Comparison of ENCODE assay signal across 11 mouse cellular contexts in the genomic region with DNA sequence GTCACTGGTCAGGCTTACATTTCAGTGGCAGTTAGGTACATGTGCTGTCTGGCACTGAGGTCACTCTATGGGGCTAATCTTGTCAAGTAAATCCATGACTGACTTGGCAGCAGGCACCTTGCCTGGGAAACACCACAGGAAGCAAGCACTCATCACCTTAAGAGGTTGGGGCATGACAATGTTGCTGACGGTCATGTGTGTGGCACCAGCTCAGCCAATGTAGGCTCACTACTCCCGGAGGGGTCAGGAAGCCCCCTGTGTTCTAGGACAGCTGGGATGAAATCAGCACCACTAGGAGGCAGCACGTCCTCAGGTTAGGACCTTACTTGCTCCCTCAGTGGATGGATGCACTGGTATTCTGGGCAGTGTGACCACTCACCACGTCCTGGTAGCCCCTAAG. TPM values are rescaled to one million over a fixed set of nuclear protein-coding genes. Genes with fewer than 3 reads are reported as not detected.
A peak's percentile ranks its signal among the peaks of the same experiment; 100 is the strongest.
DNase-seq lines count a peak whose midpoint lies in the region; ATAC-seq and TF ChIP-seq lines count a peak whose summit lies in the region.
"Had no signal": no experiment of that assay in that cellular context is flagged by ENCODE, and none has a peak within 500 bp of the region (broad histone marks: within the 10 kb centered on the region; RNA-seq: fewer than 3 reads in every experiment).

No protein-coding gene starts in this region.

- peak; percentile 65 for TF ChIP-seq CTCF in hindbrain, postnatal 0 days (IDR thresholded peaks at IDR 0.05; ENCODE audit: low read depth)

- H3K4me1 ChIP-seq in hindbrain, postnatal 0 days (ENCODE audit: insufficient read depth, low read length) = peaks cover 22% of the 10 kb centered on the region
- peaks cover 21% of the 10 kb centered on the region for H3K4me1 ChIP-seq in hindbrain, embryonic 16.5 days (ENCODE audit: control insufficient read depth, insufficient read depth, low read depth, low read length)

- H3K4me2 ChIP-seq in hindbrain, postnatal 0 days (ENCODE audit: low read depth, low read length) = no peak overlapping the region
- H3K4me2 ChIP-seq in hindbrain, embryonic 16.5 days (ENCODE audit: low read length) = no peak overlapping the region
- H3K4me2 ChIP-seq: midbrain, embryonic 13.5 days had no signal

- H3K9me3 ChIP-seq in hindbrain, postnatal 0 days (ENCODE audit: low read length) = no peaks in the 10 kb centered on the region
- H3K9me3 ChIP-seq in hindbrain, embryonic 16.5 days (ENCODE audit: control insufficient read depth, low read length) = no peaks in the 10 kb centered on the region
- H3K9me3 ChIP-seq: midbrain, embryonic 13.5 days had no signal

- 34% methylated on average over 4 of the region's 4 CpGs for WGBS in hindbrain, postnatal 0 days
- 26% methylated on average over 4 of the region's 4 CpGs for WGBS in hindbrain, embryonic 16.5 days

- no peaks in the 10 kb centered on the region for H3K27me3 ChIP-seq in hindbrain, postnatal 0 days (ENCODE audit: insufficient read depth, low read length)
- no peaks in the 10 kb centered on the region for H3K27me3 ChIP-seq in hindbrain, embryonic 16.5 days (replicated peaks; ENCODE audit: control insufficient read depth, insufficient read depth, low read length)
- H3K27me3 ChIP-seq: midbrain, embryonic 13.5 days had no signal

- H3K4me3 ChIP-seq in hindbrain, postnatal 0 days (ENCODE audit: low read length) = no peak overlapping the region
- no peak overlapping the region for H3K4me3 ChIP-seq in hindbrain, embryonic 16.5 days (ENCODE audit: low read length)
- H3K4me3 ChIP-seq: erythroblast, embryonic 14.5 days; midbrain, embryonic 13.5 days had no signal

- H3K9ac ChIP-seq in hindbrain, postnatal 0 days (replicated peaks; ENCODE audit: low read length) = no peak overlapping the region
- no peak overlapping the region for H3K9ac ChIP-seq in hindbrain, embryonic 16.5 days (ENCODE audit: low read depth, low read length)
- H3K9ac ChIP-seq: midbrain, embryonic 13.5 days had no signal

- no peak for ATAC-seq in hindbrain, postnatal 0 days
- no peak for ATAC-seq in hindbrain, embryonic 16.5 days
- ATAC-seq: midbrain, embryonic 13.5 days had no signal

- H3K27ac ChIP-seq in hindbrain, postnatal 0 days = no peak overlapping the region
- H3K27ac ChIP-seq in hindbrain, embryonic 16.5 days (ENCODE audit: low read depth, low read length) = no peak overlapping the region
- H3K27ac ChIP-seq: midbrain, embryonic 13.5 days had no signal

- peaks cover 25% of the 10 kb centered on the region for H3K36me3 ChIP-seq in hindbrain, postnatal 0 days (ENCODE audit: insufficient read depth, low read length)
- peaks cover 11% of the 10 kb centered on the region for H3K36me3 ChIP-seq in hindbrain, embryonic 16.5 days (ENCODE audit: control insufficient read depth, insufficient read depth, low read length)

- DNase-seq in hindbrain, postnatal 0 days (ENCODE audit: low spot score) = peak; percentile 37
- DNase-seq in A20 (ENCODE audit: low read depth, low spot score) = peak; percentile 39
- DNase-seq in ZHBTc4 (ENCODE audit: low read depth, low spot score) = peak; percentile 22
- peak; percentile 57 for DNase-seq in kidney, postnatal 10 days
- DNase-seq in right cerebral cortex, adult 2 months (ENCODE audit: low spot score in 2 of 2) = no peak
- no peak for DNase-seq in layer of hippocampus, postnatal 14 days (ENCODE audit: low spot score in 2 of 2)
- DNase-seq in B cell, adult 2 months = no peak
- DNase-seq: adrenal gland, adult 8-10 months had no signal

RNA-seq across cellular contexts. Expression of a gene that starts 7.6 kb away (rescaled TPM):
- 144 and 192 TPM in 2 replicates for total RNA-seq in hindbrain, postnatal 0 days (2014; rRNA removed)
- 250 and 257 TPM in 2 replicates for polyA plus RNA-seq in hindbrain, postnatal 0 days (2015; fragmentation: Nextera tagmentation; extraction: Ambion mirVana)
- 243 and 245 TPM in 2 replicates for polyA plus RNA-seq in hindbrain, embryonic 16.5 days (2015; fragmentation: Nextera tagmentation; extraction: Ambion mirVana)
- total RNA-seq in layer of hippocampus, postnatal 14 days (2021) = 10 to 100 TPM; 86.1 to 89.0 TPM

RNA-seq across cellular contexts. Expression of a gene that starts 9.0 kb away (rescaled TPM):
- not detected in 2 replicates for total RNA-seq in hindbrain, postnatal 0 days (2014; rRNA removed)
- polyA plus RNA-seq in hindbrain, postnatal 0 days (2015; fragmentation: Nextera tagmentation; extraction: Ambion mirVana) = not detected in 2 replicates
- 0.64 TPM in 1 of 2 replicates, not detected in the other for polyA plus RNA-seq in hindbrain, embryonic 16.5 days (2015; fragmentation: Nextera tagmentation; extraction: Ambion mirVana)
- total RNA-seq in layer of hippocampus, postnatal 14 days (2021) = not detected
- polyA plus RNA-seq: erythroblast, embryonic 14.5 days; midbrain, embryonic 13.5 days had no signal

RNA-seq across cellular contexts. Expression of a gene that starts 11.4 kb away (rescaled TPM):
- 0.99 and 3.1 TPM in 2 replicates for total RNA-seq in hindbrain, postnatal 0 days (2014; rRNA removed)
- 1.0 TPM in 2 replicates for polyA plus RNA-seq in hindbrain, postnatal 0 days (2015; fragmentation: Nextera tagmentation; extraction: Ambion mirVana)
- 0.92 and 1.0 TPM in 2 replicates for polyA plus RNA-seq in hindbrain, embryonic 16.5 days (2015; fragmentation: Nextera tagmentation; extraction: Ambion mirVana)
- total RNA-seq in layer of hippocampus, postnatal 14 days (2021) = under 1 TPM; 0.28 to 0.36 TPM

RNA-seq across cellular contexts. Expression of a gene that starts 31.1 kb away (rescaled TPM):
- total RNA-seq in hindbrain, postnatal 0 days (2014; rRNA removed) = 147 and 174 TPM in 2 replicates
- polyA plus RNA-seq in hindbrain, postnatal 0 days (2015; fragmentation: Nextera tagmentation; extraction: Ambion mirVana) = 222 TPM in 2 replicates
- 252 and 298 TPM in 2 replicates for polyA plus RNA-seq in hindbrain, embryonic 16.5 days (2015; fragmentation: Nextera tagmentation; extraction: Ambion mirVana)
- total RNA-seq in layer of hippocampus, postnatal 14 days (2021) = 100 to 1,000 TPM; 142 to 157 TPM

RNA-seq across cellular contexts. Expression of a gene that starts 39.5 kb away (rescaled TPM):
- 252 and 297 TPM in 2 replicates for total RNA-seq in hindbrain, postnatal 0 days (2014; rRNA removed)
- 403 and 425 TPM in 2 replicates for polyA plus RNA-seq in hindbrain, postnatal 0 days (2015; fragmentation: Nextera tagmentation; extraction: Ambion mirVana)
- polyA plus RNA-seq in hindbrain, embryonic 16.5 days (2015; fragmentation: Nextera tagmentation; extraction: Ambion mirVana) = 501 and 544 TPM in 2 replicates
- 100 to 1,000 TPM; 366 to 384 TPM for total RNA-seq in layer of hippocampus, postnatal 14 days (2021)

Comparison
In these comparisons a context has a peak if more than half of its experiments do, and no peak if none do; other contexts are left out.
1. DNase-seq: peak in hindbrain, postnatal 0 days (single experiment), A20 (single experiment), ZHBTc4 (single experiment) and kidney, postnatal 10 days (single experiment); none in right cerebral cortex, adult 2 months (0 of 2), layer of hippocampus, postnatal 14 days (0 of 2) and B cell, adult 2 months (0 of 2).